Comparison of ENCODE assay signal across 8 mouse cellular contexts in the genomic region with DNA sequence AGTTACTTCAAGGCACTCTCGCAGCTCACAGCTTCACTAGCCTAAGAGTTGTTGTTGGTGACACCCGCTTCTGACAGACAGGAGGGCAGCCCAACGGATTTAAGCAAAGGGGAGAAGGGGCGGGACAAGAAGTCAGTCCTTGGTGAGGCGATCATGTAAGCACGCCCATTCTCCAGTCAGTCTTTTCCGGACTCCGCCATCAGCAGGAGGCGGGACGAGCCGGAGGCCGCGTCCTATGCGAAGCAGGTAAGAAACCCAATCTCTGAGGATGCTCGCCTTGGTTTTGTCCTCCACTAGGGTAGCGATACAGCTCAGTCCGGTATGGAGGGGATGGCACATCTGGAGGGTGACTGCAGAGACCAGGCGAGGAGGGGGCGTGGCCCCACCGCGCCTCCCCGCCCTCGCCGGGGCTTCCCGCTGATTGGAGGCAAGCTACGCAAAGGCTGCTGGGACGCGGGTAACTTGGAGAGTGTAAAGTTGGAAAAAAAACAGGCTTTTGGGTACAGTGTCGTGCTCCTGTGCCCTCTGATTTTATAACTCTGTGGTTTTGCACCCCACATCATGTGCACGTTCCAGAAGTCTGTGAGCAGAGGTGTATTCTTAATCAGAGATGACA. TPM values are rescaled to one million over a fixed set of nuclear protein-coding genes. Genes with fewer than 3 reads are reported as not detected.
DNase-seq lines count a peak whose midpoint lies in the region; ATAC-seq lines count a peak whose summit lies in the region.

A gene (plus strand): TSS at position 139 of the 616 bp plus-strand sequence.
A gene (minus strand): TSS at position 397 of the 616 bp plus-strand sequence.

- H3K4me2 ChIP-seq in hindbrain, embryonic 11.5 days (replicated peaks; ENCODE audit: low read depth, low read length), result peak within 1 kb of the TSS; percentile 59

- H3K27me3 ChIP-seq in hindbrain, embryonic 11.5 days (ENCODE audit: control insufficient read depth, insufficient read depth, low read length), result no peaks in the 10 kb centered on the region

- ATAC-seq in hindbrain, embryonic 11.5 days (ENCODE audit: low FRiP score), result peak; percentile 97

- H3K9ac ChIP-seq in hindbrain, embryonic 11.5 days (ENCODE audit: low read depth, low read length), result peak within 1 kb of the TSS; percentile 53

- peak; percentile 92 for DNase-seq in NIH3T3 (ENCODE audit: low read depth)
- DNase-seq in cerebellum, adult 9-11 months, result peak; percentile 85
- peak; percentile 81 to 88 for DNase-seq in frontal cortex, adult 2 months (ENCODE audit: extremely low spot score in 1 of 2, low spot score in 1 of 2)
- DNase-seq in hindbrain, embryonic 11.5 days (ENCODE audit: low spot score), result peak; percentile 92
- peak; percentile 61 to 78 for DNase-seq in layer of hippocampus, postnatal 25 days (ENCODE audit: extremely low spot score in 1 of 2, low spot score in 1 of 2)
- DNase-seq in lung, postnatal 25 days (ENCODE audit: low spot score), result peak; percentile 96
- peak; percentile 88 for DNase-seq in retina, embryonic 14.5 days (ENCODE audit: low spot score)
- peak; percentile 87 for DNase-seq in thymus, postnatal 4 days

- H3K9me3 ChIP-seq in hindbrain, embryonic 11.5 days (ENCODE audit: control insufficient read depth, low read length), result no peaks in the 10 kb centered on the region

- under 1% methylated on average over 30 of the region's 30 CpGs for WGBS in hindbrain, embryonic 11.5 days

- H3K36me3 ChIP-seq in hindbrain, embryonic 11.5 days (ENCODE audit: control insufficient read depth, insufficient read depth, low read length), result no peaks in the 10 kb centered on the region

- peak within 1 kb of the TSS; percentile 47 for H3K4me3 ChIP-seq in hindbrain, embryonic 11.5 days (ENCODE audit: low read depth, low read length)

- H3K27ac ChIP-seq in hindbrain, embryonic 11.5 days (ENCODE audit: low read depth, low read length), result 0 out of 2 replicates have a peak within 1 kb of the TSS, but pooled peaks have one; percentile 32

- H3K4me1 ChIP-seq in hindbrain, embryonic 11.5 days (replicated peaks; ENCODE audit: control insufficient read depth, insufficient read depth, low read length), result no peaks in the 10 kb centered on the region

RNA-seq across cellular contexts. Expression of the first gene that starts in this region (rescaled TPM):
- 16.2 and 16.6 TPM in 2 replicates for polyA plus RNA-seq in frontal cortex, adult 2 months (2012; rRNA removed)
- 17.5 and 18.4 TPM in 2 replicates for polyA plus RNA-seq in hindbrain, embryonic 11.5 days (2014; fragmentation: Nextera tagmentation; extraction: Ambion mirVana)
- total RNA-seq in layer of hippocampus, postnatal 25 days (2021), result 1 to 10 TPM; 9.0 to 10.0 TPM

RNA-seq across cellular contexts. Expression of the second gene that starts in this region (rescaled TPM):
- 10.6 TPM in 2 replicates for polyA plus RNA-seq in frontal cortex, adult 2 months (2012; rRNA removed)
- 9.4 and 12.3 TPM in 2 replicates for polyA plus RNA-seq in hindbrain, embryonic 11.5 days (2014; fragmentation: Nextera tagmentation; extraction: Ambion mirVana)
- total RNA-seq in layer of hippocampus, postnatal 25 days (2021), result 1 to 10 TPM; 7.6 to 9.3 TPM

Comparison
In these comparisons a context has a peak if more than half of its experiments do, and no peak if none do; other contexts are left out.
1. Peak in every context shown above with its lines: DNase-seq, ATAC-seq, H3K4me3 ChIP-seq and H3K27ac ChIP-seq.